Mouse (Mus musculus): ENCODE results near the gene Chadl. TPM values are rescaled to one million over a fixed set of nuclear protein-coding genes. Genes with fewer than 3 reads are reported as not detected.

The Chadl gene
- polyA plus RNA-seq, 1 experiment, result 1.3 TPM

DNA sequence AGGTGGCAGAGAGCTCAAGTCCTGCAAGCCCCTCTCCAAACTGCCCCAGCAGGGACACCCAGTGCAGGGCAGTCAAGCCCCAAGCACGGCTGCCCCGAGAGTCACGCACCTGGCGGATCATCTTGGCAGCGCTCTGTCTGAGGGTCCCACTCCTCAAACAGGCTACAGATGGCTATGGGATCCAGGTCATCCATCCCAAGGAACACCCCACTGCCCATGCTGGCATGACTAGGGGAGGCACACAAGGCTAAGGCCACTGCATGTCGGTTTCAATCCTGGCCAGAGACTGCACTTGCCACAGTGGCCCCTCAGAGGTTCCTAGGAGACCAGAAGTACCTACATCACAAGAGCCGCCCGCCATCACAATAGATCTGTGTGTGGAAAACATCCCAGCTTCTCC is 28.9 kb upstream of the Chadl start:
- no peaks in the 10 kb centered on the region for H3K27me3 ChIP-seq (ENCODE audit: control insufficient read depth, insufficient read depth, insufficient read length)
- H3K36me3 ChIP-seq (ENCODE audit: control insufficient read depth, insufficient read depth), result peaks cover 34% of the 10 kb centered on the region
- peaks cover 69% of the 10 kb centered on the region for H3K79me2 ChIP-seq (ENCODE audit: control insufficient read depth, insufficient read depth)
- H3K4me3 ChIP-seq, result no peak overlapping the region
- no peak overlapping the region for H3ac ChIP-seq (ENCODE audit: control insufficient read depth, insufficient read length)
- TF ChIP-seq SRF (IDR thresholded peaks at IDR 0.05; ENCODE audit: control insufficient read depth, insufficient read length, low read depth) (no peak), POLR2AphosphoS2 (IDR thresholded peaks at IDR 0.05; ENCODE audit: insufficient read length, low read depth) (peak; percentile 45), POLR2A (IDR thresholded peaks at IDR 0.05; ENCODE audit: insufficient read length, low read depth) (peak; percentile 21), REST (IDR thresholded peaks at IDR 0.05; ENCODE audit: insufficient read depth, insufficient read length) (no peak)
- H3K4me2 ChIP-seq (ENCODE audit: low read depth), result no peak overlapping the region

DNA sequence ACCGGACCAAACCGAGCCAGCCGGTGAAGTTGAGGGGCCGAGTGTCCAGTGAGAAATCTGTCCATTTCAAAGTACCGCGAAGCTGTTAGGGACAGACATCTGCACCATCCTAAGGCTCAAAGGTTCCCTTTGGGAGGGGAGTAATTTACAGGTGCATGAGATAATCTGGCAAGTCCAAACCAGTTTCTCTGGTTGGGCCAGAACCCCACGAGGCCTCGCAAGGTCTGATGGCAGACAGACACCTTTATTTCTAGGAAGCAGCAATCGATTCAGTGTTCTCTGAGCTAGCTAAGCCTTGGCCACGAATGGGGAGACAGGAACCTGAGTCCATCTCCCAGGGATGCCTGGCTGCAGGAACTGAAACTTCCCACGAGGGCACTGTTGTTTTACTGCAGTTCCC is 26.6 kb upstream of the Chadl start:
- no peak for TF ChIP-seq POLR2A (IDR thresholded peaks at IDR 0.05; ENCODE audit: insufficient read length, low read depth)
- TF ChIP-seq TCF12 (IDR thresholded peaks at IDR 0.05; ENCODE audit: insufficient read depth, poor library complexity, severe bottlenecking), result no peak
- TF ChIP-seq CEBPB (IDR thresholded peaks at IDR 0.05; ENCODE audit: insufficient read depth, poor library complexity, severe bottlenecking), result no peak
- no peak for TF ChIP-seq MYOG (IDR thresholded peaks at IDR 0.05; ENCODE audit: control insufficient read depth in 1 of 3, insufficient read depth in 1 of 3, insufficient read length in 2 of 3, low read depth in 2 of 3)
- no peak for TF ChIP-seq TCF3 (IDR thresholded peaks at IDR 0.05; ENCODE audit: insufficient read length, low read depth)
- TF ChIP-seq REST (IDR thresholded peaks at IDR 0.05; ENCODE audit: insufficient read depth, insufficient read length), result no peak
- TF ChIP-seq E2F4 (IDR thresholded peaks at IDR 0.05; ENCODE audit: insufficient read depth), result no peak
- TF ChIP-seq USF1 (IDR thresholded peaks at IDR 0.05; ENCODE audit: low read depth), result no peak
- TF ChIP-seq MYOD1 (IDR thresholded peaks at IDR 0.05; ENCODE audit: control insufficient read depth in 1 of 3, insufficient read length in 2 of 3, low read depth in 2 of 3), result no peak
- TF ChIP-seq POLR2AphosphoS2 (IDR thresholded peaks at IDR 0.05; ENCODE audit: insufficient read length, low read depth), result no peak
- TF ChIP-seq SRF (IDR thresholded peaks at IDR 0.05; ENCODE audit: control insufficient read depth, insufficient read length, low read depth), result no peak
- no peak for TF ChIP-seq MAX (IDR thresholded peaks at IDR 0.05; ENCODE audit: low read depth)
- H3ac ChIP-seq (ENCODE audit: control insufficient read depth, insufficient read length), result no peak overlapping the region
- H3K79me2 ChIP-seq (ENCODE audit: control insufficient read depth, insufficient read depth), result peaks cover 59% of the 10 kb centered on the region
- H3K27me3 ChIP-seq (ENCODE audit: control insufficient read depth, insufficient read depth, insufficient read length), result no peaks in the 10 kb centered on the region
- peaks cover 48% of the 10 kb centered on the region for H3K36me3 ChIP-seq (ENCODE audit: control insufficient read depth, insufficient read depth)
- no peak overlapping the region for H3K4me2 ChIP-seq (ENCODE audit: low read depth)
- H3K4me3 ChIP-seq, result no peak overlapping the region

DNA sequence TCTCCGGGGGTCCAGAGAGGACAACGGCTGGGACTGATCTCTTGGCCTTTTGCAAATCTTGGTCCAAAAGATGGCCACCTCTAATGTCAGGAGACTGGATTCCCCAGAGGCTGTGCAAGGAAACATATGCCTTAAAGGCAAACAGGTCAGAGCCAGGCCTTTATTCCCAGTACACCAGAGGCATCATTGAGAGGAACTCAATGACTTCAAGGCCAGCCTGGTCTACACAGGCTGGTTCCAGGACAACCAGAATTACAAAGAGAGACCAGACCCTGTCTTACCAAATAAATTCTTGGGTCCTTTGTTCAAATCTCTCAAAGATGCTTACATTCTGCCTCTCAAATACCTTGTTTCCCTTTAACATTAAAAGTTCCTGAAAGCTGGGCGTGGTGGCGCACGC is 25.3 kb upstream of the Chadl start:
- Histone ChIP-seq H3ac (ENCODE audit: control insufficient read depth, insufficient read length) (no peak overlapping the region), H3K4me2 (ENCODE audit: low read depth) (no peak overlapping the region), H3K27me3 (ENCODE audit: control insufficient read depth, insufficient read depth, insufficient read length) (no peaks in the 10 kb centered on the region), H3K4me3 (no peak overlapping the region), H3K36me3 (ENCODE audit: control insufficient read depth, insufficient read depth) (peaks cover 54% of the 10 kb centered on the region), H3K79me2 (ENCODE audit: control insufficient read depth, insufficient read depth) (peaks cover 46% of the 10 kb centered on the region)
- TF ChIP-seq MYOG (IDR thresholded peaks at IDR 0.05; ENCODE audit: control insufficient read depth in 1 of 3, insufficient read depth in 1 of 3, insufficient read length in 2 of 3, low read depth in 2 of 3), result no peak
- no peak for TF ChIP-seq REST (IDR thresholded peaks at IDR 0.05; ENCODE audit: insufficient read depth, insufficient read length)
- no peak for TF ChIP-seq CEBPB (IDR thresholded peaks at IDR 0.05; ENCODE audit: insufficient read depth, poor library complexity, severe bottlenecking)
- TF ChIP-seq POLR2AphosphoS2 (IDR thresholded peaks at IDR 0.05; ENCODE audit: insufficient read length, low read depth), result no peak
- no peak for TF ChIP-seq TCF12 (IDR thresholded peaks at IDR 0.05; ENCODE audit: insufficient read depth, poor library complexity, severe bottlenecking)
- TF ChIP-seq SRF (IDR thresholded peaks at IDR 0.05; ENCODE audit: control insufficient read depth, insufficient read length, low read depth), result no peak
- TF ChIP-seq POLR2A (IDR thresholded peaks at IDR 0.05; ENCODE audit: insufficient read length, low read depth), result no peak
- TF ChIP-seq MYOD1 (IDR thresholded peaks at IDR 0.05; ENCODE audit: control insufficient read depth in 1 of 3, insufficient read length in 2 of 3, low read depth in 2 of 3), result no peak
- TF ChIP-seq USF1 (IDR thresholded peaks at IDR 0.05; ENCODE audit: low read depth), result no peak

DNA sequence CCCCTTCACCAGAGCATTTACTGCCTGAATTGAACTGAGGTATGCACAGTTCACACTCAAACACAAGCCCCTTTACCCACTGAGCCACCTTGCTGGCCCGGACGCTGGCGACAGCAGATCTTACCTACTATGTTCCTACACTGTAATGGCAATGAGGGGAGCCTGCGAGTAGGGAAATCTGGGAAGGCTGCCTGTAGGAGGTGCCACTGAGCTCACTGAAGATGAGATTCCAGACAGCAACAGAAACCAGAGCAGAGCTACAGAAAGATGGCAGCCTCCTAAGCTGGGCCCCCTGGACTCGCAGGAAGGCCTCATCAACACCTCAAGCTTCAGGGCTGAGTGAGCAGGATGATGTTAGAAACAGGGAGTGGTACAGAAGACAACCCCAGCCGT is 22.0 kb upstream of the Chadl start:
- H3K4me3 ChIP-seq, result no peak overlapping the region
- H3K36me3 ChIP-seq (ENCODE audit: control insufficient read depth, insufficient read depth), result peaks cover 75% of the 10 kb centered on the region
- TF ChIP-seq MYOG (IDR thresholded peaks at IDR 0.05; ENCODE audit: control insufficient read depth in 1 of 3, insufficient read depth in 1 of 3, insufficient read length in 2 of 3, low read depth in 2 of 3), result no peak
- no peak for TF ChIP-seq TCF12 (IDR thresholded peaks at IDR 0.05; ENCODE audit: insufficient read depth, poor library complexity, severe bottlenecking)
- no peak for TF ChIP-seq REST (IDR thresholded peaks at IDR 0.05; ENCODE audit: insufficient read depth, insufficient read length)
- no peak for TF ChIP-seq MAX (IDR thresholded peaks at IDR 0.05; ENCODE audit: low read depth)
- no peak for TF ChIP-seq CEBPB (IDR thresholded peaks at IDR 0.05; ENCODE audit: insufficient read depth, poor library complexity, severe bottlenecking)
- TF ChIP-seq MYOD1 (IDR thresholded peaks at IDR 0.05; ENCODE audit: control insufficient read depth in 1 of 3, insufficient read length in 2 of 3, low read depth in 2 of 3), result no peak
- no peak for TF ChIP-seq POLR2AphosphoS2 (IDR thresholded peaks at IDR 0.05; ENCODE audit: insufficient read length, low read depth)
- TF ChIP-seq POLR2A (IDR thresholded peaks at IDR 0.05; ENCODE audit: insufficient read length, low read depth), result no peak
- TF ChIP-seq SRF (IDR thresholded peaks at IDR 0.05; ENCODE audit: control insufficient read depth, insufficient read length, low read depth), result no peak
- TF ChIP-seq E2F4 (IDR thresholded peaks at IDR 0.05; ENCODE audit: insufficient read depth), result no peak
- no peak for TF ChIP-seq USF1 (IDR thresholded peaks at IDR 0.05; ENCODE audit: low read depth)
- TF ChIP-seq TCF3 (IDR thresholded peaks at IDR 0.05; ENCODE audit: insufficient read length, low read depth), result no peak
- H3K27me3 ChIP-seq (ENCODE audit: control insufficient read depth, insufficient read depth, insufficient read length), result no peaks in the 10 kb centered on the region
- H3K4me2 ChIP-seq (ENCODE audit: low read depth), result no peak overlapping the region
- H3ac ChIP-seq (ENCODE audit: control insufficient read depth, insufficient read length), result no peak overlapping the region
- H3K79me2 ChIP-seq (ENCODE audit: control insufficient read depth, insufficient read depth), result peaks cover 14% of the 10 kb centered on the region
